Mouse (Mus musculus) heart, embryonic 10.5 days (tissue): Measurements from ENCODE around the gene Arhgap44. TPM values are rescaled to one million over a fixed set of nuclear protein-coding genes. Genes with fewer than 3 reads are reported as not detected.

ENCODE experiments used
- DNase-seq: peaks from one replicate; pipeline ENCODE4 v3.0.0-alpha.2; 2017; ENCODE audit warnings: low spot score
- H3K27ac ChIP-seq: fragments of 300-500 bp; sonication (generic); 2 replicates; pipeline ENCODE4 v1.5.1; 2016; ENCODE audit warnings: mild to moderate bottlenecking
- H3K27me3 ChIP-seq: fragments of 300-500 bp; sonication (generic); 2 replicates; pipeline ENCODE4 v1.6.1; 2016; ENCODE audit warnings: mild to moderate bottlenecking; ENCODE audit not compliant: poor library complexity, insufficient read depth, severe bottlenecking
- H3K36me3 ChIP-seq: fragments of 300-500 bp; sonication (generic); 2 replicates; pipeline ENCODE4 v1.6.1; 2016; ENCODE audit warnings: mild to moderate bottlenecking, moderate library complexity
- H3K4me1 ChIP-seq: fragments of 300-500 bp; sonication (generic); 2 replicates; pipeline ENCODE4 v1.6.1; 2016; ENCODE audit warnings: mild to moderate bottlenecking
- H3K4me3 ChIP-seq: fragments of 300-500 bp; sonication (generic); 2 replicates; pipeline ENCODE4 v1.5.1; 2016; ENCODE audit warnings: mild to moderate bottlenecking, moderate library complexity
- H3K9me3 ChIP-seq: fragments of 300-500 bp; sonication (generic); 2 replicates; pipeline ENCODE4 v1.6.1; 2016; ENCODE audit warnings: mild to moderate bottlenecking, moderate library complexity
- WGBS: fragments of 180-500 bp; shearing (Covaris S2); methylation state at CpG from one replicate; pipeline ENCODE4 v1.1.7; 2016; 5-methylcytosine and 5-hydroxymethylcytosine counted together
- polyA plus RNA-seq: library from polyadenylated mRNA; unstranded; fragments of >200 nt; fragmentation: Nextera tagmentation; extraction: Ambion mirVana; gene quantifications from 2 replicates; pipeline ENCODE4 v1.2.1, GENCODE M21; 2016

The Arhgap44 gene
- polyA plus RNA-seq, 1 experiment from 2014 or later, result 8.4 TPM

GRCm38 (mm10) chr11:65126566-65126965, 36.2 kb downstream of the Arhgap44 start:
- no peak for DNase-seq
- no peak overlapping the region for H3K4me3 ChIP-seq
- no peaks in the 10 kb centered on the region for H3K27me3 ChIP-seq
- no peaks in the 10 kb centered on the region for H3K9me3 ChIP-seq
- peak overlapping the region; percentile 37 for H3K27ac ChIP-seq
- H3K36me3 ChIP-seq, result no peaks in the 10 kb centered on the region
- 75% methylated on average over 9 of the region's 9 CpGs for WGBS
- peaks cover 42% of the 10 kb centered on the region for H3K4me1 ChIP-seq

- DNase-seq, result peak; percentile 85
- WGBS, result 43% methylated on average over 8 of the region's 8 CpGs
- Histone ChIP-seq H3K4me3 (peak overlapping the region; percentile 33; the same call in 1 of the 2 replicates), H3K9me3 (no peaks in the 10 kb centered on the region), H3K27me3 (no peaks in the 10 kb centered on the region), H3K4me1 (peaks cover 42% of the 10 kb centered on the region), H3K27ac (peak overlapping the region; percentile 76), H3K36me3 (no peaks in the 10 kb centered on the region)
Measured at GRCm38 (mm10) chr11:65124913-65125418, 37.8 kb downstream of the Arhgap44 start.

DNA sequence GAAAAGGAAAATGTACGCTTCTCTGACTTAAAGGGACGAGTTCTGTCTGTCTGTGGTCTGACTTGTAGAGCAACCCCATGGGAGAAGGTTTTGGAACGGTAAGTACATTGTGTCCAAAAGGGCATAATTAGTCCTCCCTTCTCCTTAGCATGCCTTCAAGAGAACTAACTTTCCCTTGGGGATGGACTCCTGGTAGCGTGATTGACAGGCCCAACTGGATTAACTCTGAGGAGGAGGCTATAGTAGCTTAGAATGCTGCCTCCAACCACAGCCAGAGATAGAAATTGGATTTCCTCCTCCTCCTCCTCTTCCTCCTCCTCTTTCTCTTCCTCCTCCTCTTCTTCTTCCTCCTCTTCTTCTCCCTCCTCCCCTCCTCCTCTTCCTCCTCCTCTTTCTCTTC, 42.5 kb downstream of the Arhgap44 start:
- H3K4me1 ChIP-seq, result peaks cover 17% of the 10 kb centered on the region
- H3K27ac ChIP-seq, result no peak overlapping the region
- no peaks in the 10 kb centered on the region for H3K27me3 ChIP-seq
- DNase-seq, result no peak
- H3K9me3 ChIP-seq, result no peaks in the 10 kb centered on the region
- H3K36me3 ChIP-seq, result no peaks in the 10 kb centered on the region
- WGBS, result 86% methylated on average over 4 of the region's 4 CpGs
- H3K4me3 ChIP-seq, result no peak overlapping the region

DNA sequence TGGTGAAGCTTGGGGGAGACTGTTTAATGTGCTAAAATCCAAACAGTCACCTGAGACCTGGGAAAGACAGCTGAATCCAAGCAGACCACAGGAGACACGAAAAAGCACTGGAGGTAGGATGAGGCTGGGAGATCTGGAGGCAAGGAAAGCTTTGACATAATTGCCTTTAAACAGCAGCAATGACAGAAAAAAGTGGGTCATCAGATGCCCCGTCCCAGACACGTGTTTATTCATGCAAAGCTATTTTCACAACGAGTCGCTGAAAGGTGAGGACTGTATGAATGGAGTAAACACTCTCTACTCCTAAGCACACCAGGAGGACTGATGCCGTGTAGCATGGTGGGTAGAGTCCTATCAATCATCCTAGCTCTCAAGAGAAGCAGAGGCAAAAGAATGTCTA, 47.0 kb downstream of the Arhgap44 start:
- no peak overlapping the region for H3K4me3 ChIP-seq
- DNase-seq, result no peak
- no peaks in the 10 kb centered on the region for H3K36me3 ChIP-seq
- H3K27me3 ChIP-seq, result no peaks in the 10 kb centered on the region
- no peak overlapping the region for H3K27ac ChIP-seq
- WGBS, result 83% methylated on average over 6 of the region's 6 CpGs
- H3K9me3 ChIP-seq, result no peaks in the 10 kb centered on the region
- peaks cover 14% of the 10 kb centered on the region for H3K4me1 ChIP-seq

- Histone ChIP-seq H3K4me3 (no peak overlapping the region), H3K36me3 (no peaks in the 10 kb centered on the region), H3K9me3 (no peaks in the 10 kb centered on the region), H3K27ac (no peak overlapping the region), H3K27me3 (no peaks in the 10 kb centered on the region), H3K4me1 (peaks cover 35% of the 10 kb centered on the region)
- no peak for DNase-seq
- WGBS, result 51% methylated on average over 4 of the region's 4 CpGs
Measured at GRCm38 (mm10) chr11:65112086-65112485, 50.7 kb downstream of the Arhgap44 start.

- H3K4me1 ChIP-seq, result peaks cover 35% of the 10 kb centered on the region
- H3K27ac ChIP-seq, result no peak overlapping the region
- no peaks in the 10 kb centered on the region for H3K36me3 ChIP-seq
- H3K9me3 ChIP-seq, result no peaks in the 10 kb centered on the region
- H3K27me3 ChIP-seq, result no peaks in the 10 kb centered on the region
- H3K4me3 ChIP-seq, result no peak overlapping the region
- no peak for DNase-seq
- 68% methylated on average over 5 of the region's 5 CpGs for WGBS
Measured at GRCm38 (mm10) chr11:65111651-65112050, 51.1 kb downstream of the Arhgap44 start.

- no peak for DNase-seq
- WGBS, result 54% methylated on average over 10 of the region's 10 CpGs
- H3K4me1 ChIP-seq, result peaks cover 35% of the 10 kb centered on the region
- H3K4me3 ChIP-seq, result no peak overlapping the region
- no peaks in the 10 kb centered on the region for H3K27me3 ChIP-seq
- H3K27ac ChIP-seq, result peak overlapping the region; percentile 31; the same call in 1 of the 2 replicates
- no peaks in the 10 kb centered on the region for H3K9me3 ChIP-seq
- no peaks in the 10 kb centered on the region for H3K36me3 ChIP-seq
Measured at GRCm38 (mm10) chr11:65110058-65110457, 52.7 kb downstream of the Arhgap44 start.

DNA sequence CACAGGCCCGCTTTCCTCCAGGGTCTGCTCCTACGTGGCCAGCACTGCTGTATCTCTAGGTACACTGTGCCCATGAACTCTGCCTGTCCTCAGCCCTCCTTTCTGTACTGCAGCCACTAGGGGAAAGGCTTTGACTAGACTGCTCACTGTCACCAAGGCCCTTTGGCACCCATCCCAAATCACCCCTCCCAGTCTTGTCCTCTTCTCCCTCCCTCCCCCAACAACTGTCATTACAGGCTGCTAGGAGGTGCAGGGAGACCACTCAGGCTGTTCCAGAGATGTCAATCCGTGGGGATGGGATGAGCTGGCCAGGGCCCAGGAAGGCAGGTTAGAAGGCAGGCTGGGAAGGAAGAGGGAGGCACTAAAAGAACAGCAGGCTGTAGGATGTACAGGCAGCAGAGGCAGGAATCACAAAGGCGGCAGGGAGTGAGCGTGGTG, 55.0 kb downstream of the Arhgap44 start:
- DNase-seq, result no peak
- Histone ChIP-seq H3K27me3 (no peaks in the 10 kb centered on the region), H3K9me3 (no peaks in the 10 kb centered on the region), H3K4me1 (peaks cover 35% of the 10 kb centered on the region), H3K27ac (no peak overlapping the region; the same call in 1 of the 2 replicates), H3K4me3 (no peak overlapping the region), H3K36me3 (no peaks in the 10 kb centered on the region)
- 68% methylated on average over 5 of the region's 5 CpGs for WGBS

- H3K36me3 ChIP-seq, result no peaks in the 10 kb centered on the region
- no peak overlapping the region for H3K27ac ChIP-seq
- H3K4me1 ChIP-seq, result peaks cover 33% of the 10 kb centered on the region
- H3K4me3 ChIP-seq, result no peak overlapping the region
- no peaks in the 10 kb centered on the region for H3K27me3 ChIP-seq
- WGBS, result 81% methylated on average over 4 of the region's 4 CpGs
- no peaks in the 10 kb centered on the region for H3K9me3 ChIP-seq
- DNase-seq, result no peak
Measured at GRCm38 (mm10) chr11:65107151-65107550, 55.6 kb downstream of the Arhgap44 start.

- H3K27ac ChIP-seq, result no peak overlapping the region
Measured at GRCm38 (mm10) chr11:65104076-65104475, 58.7 kb downstream of the Arhgap44 start.

GRCm38 (mm10) chr11:65101206-65101605, 61.6 kb downstream of the Arhgap44 start:
- peaks cover 8% of the 10 kb centered on the region for H3K4me1 ChIP-seq
- H3K27ac ChIP-seq, result no peak overlapping the region
- no peaks in the 10 kb centered on the region for H3K27me3 ChIP-seq
- H3K4me3 ChIP-seq, result no peak overlapping the region
- peak; percentile 61 for DNase-seq
- no peaks in the 10 kb centered on the region for H3K9me3 ChIP-seq
- H3K36me3 ChIP-seq, result no peaks in the 10 kb centered on the region
- WGBS, result 60% methylated on average over 11 of the region's 11 CpGs

More at GRCm38 (mm10) chr11:65104076-65104475, 58.7 kb downstream of the Arhgap44 start:
- H3K4me1 ChIP-seq, result peaks cover 18% of the 10 kb centered on the region
- H3K9me3 ChIP-seq, result no peaks in the 10 kb centered on the region
- H3K27me3 ChIP-seq, result no peaks in the 10 kb centered on the region
- no peaks in the 10 kb centered on the region for H3K36me3 ChIP-seq
- DNase-seq, result no peak
- H3K4me3 ChIP-seq, result no peak overlapping the region
- WGBS, result 86% methylated on average over 3 of the region's 3 CpGs

- peak; percentile 57 for DNase-seq
- Histone ChIP-seq H3K27me3 (no peaks in the 10 kb centered on the region), H3K4me3 (no peak overlapping the region), H3K9me3 (no peaks in the 10 kb centered on the region), H3K27ac (no peak overlapping the region), H3K4me1 (peaks cover 13% of the 10 kb centered on the region), H3K36me3 (no peaks in the 10 kb centered on the region)
- 89% methylated on average over 8 of the region's 8 CpGs for WGBS
Measured at GRCm38 (mm10) chr11:65100031-65100430, 62.7 kb downstream of the Arhgap44 start.

DNA sequence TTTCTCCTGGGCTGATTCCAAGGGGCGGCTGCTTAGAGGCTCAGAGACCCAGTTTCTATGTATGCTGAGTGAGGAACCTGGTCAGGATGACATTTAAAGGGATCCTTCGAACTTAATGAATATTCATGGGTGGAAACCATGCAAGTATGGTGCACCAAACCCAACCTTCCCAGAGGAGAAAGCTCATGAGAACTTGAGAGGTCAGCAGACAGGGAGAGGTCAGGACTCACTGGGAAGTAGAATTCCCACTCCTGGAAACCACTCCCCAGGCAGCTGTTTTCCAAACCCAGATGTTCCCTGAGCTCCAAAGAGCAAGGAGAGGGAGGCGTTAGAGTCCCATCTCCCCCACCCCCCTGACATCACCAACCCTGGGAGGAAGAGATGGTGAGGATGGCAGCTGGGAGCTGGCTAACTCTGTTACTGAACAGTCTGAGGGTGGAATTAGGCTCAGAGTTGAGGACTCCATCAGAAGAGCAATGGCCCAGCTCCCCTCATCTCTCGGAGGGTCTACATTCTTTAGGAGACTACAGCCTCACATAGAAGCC, 65.2 kb downstream of the Arhgap44 start:
- Histone ChIP-seq H3K27me3 (no peaks in the 10 kb centered on the region), H3K27ac (no peak overlapping the region), H3K9me3 (no peaks in the 10 kb centered on the region), H3K4me3 (no peak overlapping the region), H3K4me1 (peaks cover 20% of the 10 kb centered on the region), H3K36me3 (no peaks in the 10 kb centered on the region)
- peak; percentile 65 for DNase-seq
- WGBS, result 75% methylated on average over 4 of the region's 4 CpGs

GRCm38 (mm10) chr11:65096866-65097265, 65.9 kb downstream of the Arhgap44 start:
- Histone ChIP-seq H3K36me3 (no peaks in the 10 kb centered on the region), H3K27me3 (no peaks in the 10 kb centered on the region), H3K4me3 (no peak overlapping the region), H3K4me1 (peaks cover 20% of the 10 kb centered on the region), H3K9me3 (no peaks in the 10 kb centered on the region), H3K27ac (no peak overlapping the region)
- DNase-seq, result peak; percentile 54
- WGBS, result 86% methylated on average over 5 of the region's 5 CpGs
